Mouse (Mus musculus) lung, adult 10 weeks (tissue): ENCODE results near the gene Cdk5r1. TPM values are rescaled to one million over a fixed set of nuclear protein-coding genes. Genes with fewer than 3 reads are reported as not detected.

Source experiments
- polyA plus RNA-seq: library from polyadenylated mRNA; stranded (reverse); fragments of 350-450 nt; fragmentation: Illumina TruSeq; extraction: RNeasy Lipid Tissue Mini Kit (QIAGEN cat#74804); gene quantifications from one replicate; pipeline ENCODE4 v1.2.3, GENCODE M21; 2014; ENCODE audit warnings: low read depth, low replicate concordance; ENCODE audit not compliant: insufficient read depth

Gene Cdk5r1
- polyA plus RNA-seq, result 0.19 TPM

DNA sequence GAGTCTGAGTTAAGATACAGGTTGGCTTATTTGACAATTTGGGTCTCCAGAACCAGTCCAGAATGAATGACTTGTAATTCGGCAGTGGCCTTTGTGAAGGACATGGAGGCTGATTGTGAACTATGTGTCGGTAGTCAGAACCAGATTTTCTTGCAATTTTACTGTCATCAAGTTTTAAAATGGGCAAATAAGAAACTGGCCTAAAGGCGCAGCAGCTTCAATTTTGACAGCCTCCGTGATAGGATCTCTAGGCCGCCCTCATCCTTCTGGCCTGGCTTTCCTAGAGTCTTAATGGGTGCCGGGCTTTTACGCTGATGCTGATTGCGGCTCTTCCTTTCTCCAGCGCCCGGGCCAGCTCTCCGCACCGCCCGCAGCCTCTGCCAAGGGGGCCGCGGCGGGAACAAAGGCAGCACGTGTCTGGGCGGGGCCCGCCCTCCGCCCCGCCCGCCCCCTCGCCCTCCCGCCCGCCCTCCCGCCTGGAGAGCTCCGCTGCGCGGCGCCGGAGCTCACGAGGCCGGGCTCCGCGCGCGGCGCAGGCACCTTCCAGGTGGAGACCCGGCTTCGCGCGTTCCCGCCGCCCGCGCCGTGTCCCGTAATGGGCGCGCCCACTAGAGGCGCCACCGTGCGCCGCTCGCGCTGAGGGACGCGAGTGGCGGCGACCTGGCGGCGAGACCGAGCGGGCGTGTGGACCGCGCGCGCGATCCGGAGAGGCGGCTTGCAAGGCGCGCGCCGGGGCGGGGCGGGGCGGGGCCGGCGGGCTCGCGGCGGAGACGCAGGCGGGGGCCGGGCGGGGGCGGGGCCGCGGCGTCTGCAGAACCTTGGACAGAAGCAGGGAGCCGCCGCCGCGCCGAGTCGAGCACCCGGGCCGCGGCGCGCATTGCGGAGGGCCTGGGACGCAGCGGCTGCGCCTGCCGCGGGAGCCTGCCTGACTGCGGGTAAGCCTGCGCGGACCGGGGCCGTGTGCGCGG, at the start of gene Cdk5r1:
TSS of gene Cdk5r1 (plus strand) at position 802 of the 968 bp plus-strand sequence.

DNA sequence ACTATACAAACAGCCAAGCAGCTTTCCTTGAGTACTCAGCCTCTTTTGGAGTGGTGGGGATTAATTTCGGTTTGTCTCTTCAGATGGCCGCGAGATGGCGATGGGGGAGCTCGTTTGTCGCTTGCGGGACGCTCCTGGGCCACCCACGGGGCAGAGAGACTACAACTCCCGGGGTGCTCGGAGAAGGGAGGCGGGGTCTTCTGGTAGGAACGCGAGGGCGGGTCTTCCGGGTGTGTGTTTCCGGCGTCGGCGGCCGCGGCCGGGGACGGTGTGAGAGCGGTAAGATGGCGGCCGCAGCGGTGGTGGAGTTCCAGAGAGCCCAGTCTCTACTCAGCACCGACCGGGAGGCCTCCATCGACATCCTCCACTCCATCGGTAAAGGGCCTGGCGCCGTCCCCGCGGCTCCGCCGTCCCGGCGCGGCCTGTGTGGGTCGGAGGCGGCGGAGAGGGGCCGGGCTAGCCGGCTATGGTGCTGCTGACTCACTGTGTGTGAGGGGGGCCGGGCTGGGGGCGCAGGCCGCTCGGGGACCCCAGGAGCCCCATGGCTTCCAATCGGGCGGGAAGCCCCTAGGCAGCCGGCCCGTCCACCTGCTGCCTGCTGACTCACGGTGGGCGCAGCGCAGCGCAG, 48.3 kb upstream of the Cdk5r1 start, which contains the start of gene Psmd11:
TSS of gene Psmd11 (plus strand) at position 235 of the 628 bp plus-strand sequence.

Other genes starting within 250 kb of the Cdk5r1 start
- 1.9 TPM for gene Rhbdl3, start 176.1 kb upstream of the Cdk5r1 start, polyA plus RNA-seq
- 4.3 TPM for gene 5730455P16Rik, start 99.0 kb upstream of the Cdk5r1 start, polyA plus RNA-seq
- 68.4 TPM for gene Zfp207, start 93.7 kb upstream of the Cdk5r1 start, polyA plus RNA-seq
- 35.0 TPM for gene Psmd11, start 48.4 kb upstream of the Cdk5r1 start, polyA plus RNA-seq